Mouse (Mus musculus): ENCODE data around the gene Upf2. TPM values are rescaled to one million over a fixed set of nuclear protein-coding genes. Genes with fewer than 3 reads are reported as not detected.

Upf2 gene
- 14.7 and 14.8 TPM in 2 replicates for polyA plus RNA-seq (2016; fragmentation: Nextera tagmentation; extraction: Ambion mirVana)

- no peaks in the 10 kb centered on the region for H3K9me3 ChIP-seq
- H3K9ac ChIP-seq: peak within 1 kb of the TSS; percentile 89
- no peaks in the 10 kb centered on the region for H3K27me3 ChIP-seq
- peak within 1 kb of the TSS; percentile 90 for H3K4me3 ChIP-seq
- WGBS: under 1% methylated on average over 40 of the region's 54 CpGs
- 0 out of 2 replicates have a peak, but pooled peaks cover 3% of the 10 kb centered on the region for H3K4me1 ChIP-seq
- peak; percentile 96 for ATAC-seq (ENCODE audit: insufficient number of reproducible peaks, insufficient read depth, low FRiP score, low TSS enrichment)
- H3K27ac ChIP-seq: peak within 1 kb of the TSS; percentile 88
- peak within 1 kb of the TSS; percentile 57 for H3K4me2 ChIP-seq (replicated peaks)
- no peaks in the 10 kb centered on the region for H3K36me3 ChIP-seq
These were observed at the start of gene Upf2 for GRCm38 (mm10) chr2:5950766-5951595. Gene Upf2 (plus strand): TSS chr2:5951469.

GRCm38 (mm10) chr2:5906092-5906491 is 45.2 kb upstream of the Upf2 start:
- ATAC-seq (ENCODE audit: insufficient number of reproducible peaks, insufficient read depth, low FRiP score, low TSS enrichment): no peak
- Histone ChIP-seq H3K27ac (no peak overlapping the region), H3K4me2 (replicated peaks) (no peak overlapping the region), H3K9me3 (no peaks in the 10 kb centered on the region), H3K27me3 (no peaks in the 10 kb centered on the region), H3K4me1 (no peaks in the 10 kb centered on the region), H3K4me3 (no peak overlapping the region), H3K9ac (no peak overlapping the region), H3K36me3 (peaks cover 27% of the 10 kb centered on the region)
- WGBS: 51% methylated on average over 5 of the region's 5 CpGs

GRCm38 (mm10) chr2:5906625-5907024 is 44.6 kb upstream of the Upf2 start:
- Histone ChIP-seq H3K9me3 (no peaks in the 10 kb centered on the region), H3K4me3 (no peak overlapping the region), H3K4me2 (replicated peaks) (no peak overlapping the region), H3K27ac (no peak overlapping the region), H3K4me1 (no peaks in the 10 kb centered on the region), H3K9ac (no peak overlapping the region), H3K36me3 (peaks cover 26% of the 10 kb centered on the region), H3K27me3 (no peaks in the 10 kb centered on the region)
- WGBS: 52% methylated on average over 3 of the region's 3 CpGs
- no peak for ATAC-seq (ENCODE audit: insufficient number of reproducible peaks, insufficient read depth, low FRiP score, low TSS enrichment)

GRCm38 (mm10) chr2:5911282-5911965 is 39.8 kb upstream of the Upf2 start:
- no peak overlapping the region for H3K4me3 ChIP-seq
- peaks cover 18% of the 10 kb centered on the region for H3K36me3 ChIP-seq
- no peaks in the 10 kb centered on the region for H3K27me3 ChIP-seq
- no peaks in the 10 kb centered on the region for H3K4me1 ChIP-seq
- no peak overlapping the region for H3K4me2 ChIP-seq (replicated peaks)
- ATAC-seq (ENCODE audit: insufficient number of reproducible peaks, insufficient read depth, low FRiP score, low TSS enrichment): no peak
- no peaks in the 10 kb centered on the region for H3K9me3 ChIP-seq
- H3K9ac ChIP-seq: no peak overlapping the region
- no peak overlapping the region for H3K27ac ChIP-seq
- 71% methylated on average over 16 of the region's 16 CpGs for WGBS

- Histone ChIP-seq H3K36me3 (peaks cover 15% of the 10 kb centered on the region), H3K9me3 (no peaks in the 10 kb centered on the region), H3K27ac (no peak overlapping the region), H3K4me1 (no peaks in the 10 kb centered on the region), H3K4me2 (replicated peaks) (no peak overlapping the region), H3K9ac (0 out of 2 replicates have a peak overlapping the region, but pooled peaks have one; percentile 25), H3K27me3 (no peaks in the 10 kb centered on the region), H3K4me3 (no peak overlapping the region)
- ATAC-seq (ENCODE audit: insufficient number of reproducible peaks, insufficient read depth, low FRiP score, low TSS enrichment): 0 out of 2 replicates have a peak, but pooled peaks have one; percentile 22
- 94% methylated on average over 6 of the region's 6 CpGs for WGBS
These were observed 28.4 kb upstream of the Upf2 start for GRCm38 (mm10) chr2:5922823-5923222.

GRCm38 (mm10) chr2:5923786-5924185 is 27.5 kb upstream of the Upf2 start:
- no peak overlapping the region for H3K4me2 ChIP-seq (replicated peaks)
- H3K27ac ChIP-seq: no peak overlapping the region
- no peak overlapping the region for H3K4me3 ChIP-seq
- ATAC-seq (ENCODE audit: insufficient number of reproducible peaks, insufficient read depth, low FRiP score, low TSS enrichment): no peak
- H3K9me3 ChIP-seq: no peaks in the 10 kb centered on the region
- no peak overlapping the region for H3K9ac ChIP-seq
- H3K36me3 ChIP-seq: peaks cover 14% of the 10 kb centered on the region
- H3K27me3 ChIP-seq: no peaks in the 10 kb centered on the region
- no peaks in the 10 kb centered on the region for H3K4me1 ChIP-seq
- WGBS: 44% methylated on average over 9 of the region's 9 CpGs

- Histone ChIP-seq H3K9ac (no peak overlapping the region), H3K27ac (no peak overlapping the region), H3K4me3 (no peak overlapping the region), H3K4me1 (no peaks in the 10 kb centered on the region), H3K36me3 (peaks cover 28% of the 10 kb centered on the region), H3K27me3 (no peaks in the 10 kb centered on the region), H3K4me2 (replicated peaks) (no peak overlapping the region), H3K9me3 (no peaks in the 10 kb centered on the region)
- no peak for ATAC-seq (ENCODE audit: insufficient number of reproducible peaks, insufficient read depth, low FRiP score, low TSS enrichment)
- 91% methylated on average over 5 of the region's 5 CpGs for WGBS
These were observed 23.8 kb upstream of the Upf2 start for GRCm38 (mm10) chr2:5927481-5927880.

GRCm38 (mm10) chr2:5929793-5930192 is 21.5 kb upstream of the Upf2 start:
- no peak overlapping the region for H3K27ac ChIP-seq
- H3K4me3 ChIP-seq: no peak overlapping the region
- no peak for ATAC-seq (ENCODE audit: insufficient number of reproducible peaks, insufficient read depth, low FRiP score, low TSS enrichment)
- H3K4me1 ChIP-seq: no peaks in the 10 kb centered on the region
- H3K4me2 ChIP-seq (replicated peaks): no peak overlapping the region
- H3K9me3 ChIP-seq: no peaks in the 10 kb centered on the region
- H3K36me3 ChIP-seq: peaks cover 28% of the 10 kb centered on the region
- WGBS: 85% methylated on average over 5 of the region's 5 CpGs
- H3K9ac ChIP-seq: no peak overlapping the region
- H3K27me3 ChIP-seq: no peaks in the 10 kb centered on the region

GRCm38 (mm10) chr2:5930291-5931054 is 20.8 kb upstream of the Upf2 start:
- H3K9me3 ChIP-seq: no peaks in the 10 kb centered on the region
- no peak overlapping the region for H3K4me2 ChIP-seq (replicated peaks)
- no peak for ATAC-seq (ENCODE audit: insufficient number of reproducible peaks, insufficient read depth, low FRiP score, low TSS enrichment)
- H3K27ac ChIP-seq: no peak overlapping the region
- no peaks in the 10 kb centered on the region for H3K4me1 ChIP-seq
- no peak overlapping the region for H3K4me3 ChIP-seq
- WGBS: 92% methylated on average over 18 of the region's 18 CpGs
- no peak overlapping the region for H3K9ac ChIP-seq
- peaks cover 28% of the 10 kb centered on the region for H3K36me3 ChIP-seq
- H3K27me3 ChIP-seq: no peaks in the 10 kb centered on the region

GRCm38 (mm10) chr2:5931938-5932337 is 19.3 kb upstream of the Upf2 start:
- Histone ChIP-seq H3K9ac (no peak overlapping the region), H3K4me1 (no peaks in the 10 kb centered on the region), H3K27ac (no peak overlapping the region), H3K4me2 (replicated peaks) (no peak overlapping the region), H3K9me3 (no peaks in the 10 kb centered on the region), H3K4me3 (no peak overlapping the region), H3K36me3 (peaks cover 28% of the 10 kb centered on the region), H3K27me3 (no peaks in the 10 kb centered on the region)
- WGBS: 92% methylated on average over 5 of the region's 5 CpGs
- no peak for ATAC-seq (ENCODE audit: insufficient number of reproducible peaks, insufficient read depth, low FRiP score, low TSS enrichment)

GRCm38 (mm10) chr2:5934936-5935335 is 16.3 kb upstream of the Upf2 start:
- Histone ChIP-seq H3K4me2 (replicated peaks) (no peak overlapping the region), H3K9me3 (no peaks in the 10 kb centered on the region), H3K9ac (no peak overlapping the region), H3K4me1 (no peaks in the 10 kb centered on the region), H3K27me3 (no peaks in the 10 kb centered on the region), H3K27ac (no peak overlapping the region), H3K4me3 (no peak overlapping the region), H3K36me3 (peaks cover 8% of the 10 kb centered on the region; the same call in 1 of the 2 replicates)
- 89% methylated on average over 3 of the region's 3 CpGs for WGBS
- 0 out of 2 replicates have a peak, but pooled peaks have one; percentile 41 for ATAC-seq (ENCODE audit: insufficient number of reproducible peaks, insufficient read depth, low FRiP score, low TSS enrichment)
